Comparison of ENCODE assay signal across 16 mouse cellular contexts in the genomic region with DNA sequence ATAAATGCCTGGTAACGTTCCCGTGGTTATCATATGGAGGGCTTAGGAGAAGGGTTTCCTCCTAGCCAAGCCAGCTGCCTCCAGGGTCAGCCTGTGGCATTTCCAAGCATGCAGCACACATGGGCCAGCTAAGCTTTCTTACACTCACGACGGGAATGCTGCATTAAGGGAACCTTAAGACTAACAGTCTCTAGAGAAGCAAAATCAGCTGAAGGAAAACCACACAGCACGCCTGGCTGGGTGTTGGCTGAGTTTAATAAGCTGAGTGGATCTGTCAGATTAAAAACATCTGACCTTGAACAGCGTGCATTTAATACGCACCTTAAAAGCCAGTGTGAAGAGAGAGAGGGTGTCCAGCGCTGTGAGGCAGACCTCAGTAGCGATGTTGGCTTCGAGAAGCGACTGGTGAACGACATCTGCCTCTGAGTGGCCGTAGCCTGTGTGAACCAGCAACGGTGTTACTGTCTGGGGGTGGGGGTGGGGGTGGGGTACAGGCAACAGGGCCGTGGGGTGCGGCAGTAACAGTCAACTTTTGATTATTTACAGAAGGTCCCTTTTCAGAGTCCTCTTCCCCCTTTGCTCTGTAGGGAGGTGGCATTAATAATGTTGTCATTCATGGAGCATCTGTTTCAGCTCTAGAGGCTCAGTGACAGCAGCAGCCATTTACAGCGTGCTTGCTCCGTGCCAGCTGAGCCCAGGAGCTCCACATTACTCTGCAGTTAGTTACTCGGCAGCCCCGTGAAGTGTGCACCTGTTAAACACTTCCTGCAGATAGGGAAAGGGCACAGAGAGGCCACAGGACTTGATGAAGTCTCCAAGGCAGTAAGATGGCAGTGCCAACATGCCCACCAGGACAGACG.
DNase-seq lines count a peak whose midpoint lies in the region; ATAC-seq lines count a peak whose summit lies in the region.
"Had no signal": no experiment of that assay in that cellular context is flagged by ENCODE, and none has a peak within 500 bp of the region (broad histone marks: within the 10 kb centered on the region; RNA-seq: fewer than 3 reads in every experiment).

No protein-coding gene starts in this region.

- no peaks in the 10 kb centered on the region for H3K27me3 ChIP-seq in heart, embryonic 15.5 days
- no peaks in the 10 kb centered on the region for H3K27me3 ChIP-seq in heart, embryonic 12.5 days (replicated peaks)
- H3K27me3 ChIP-seq in limb, embryonic 13.5 days = peaks cover 12% of the 10 kb centered on the region
- H3K27me3 ChIP-seq: kidney, embryonic 15.5 days had no signal

- H3K36me3 ChIP-seq in heart, embryonic 15.5 days = no peaks in the 10 kb centered on the region
- H3K36me3 ChIP-seq in heart, embryonic 12.5 days = peaks cover 11% of the 10 kb centered on the region
- peaks cover 7% of the 10 kb centered on the region; the same call in 1 of the 2 replicates for H3K36me3 ChIP-seq in limb, embryonic 13.5 days

- peak; percentile 39 for DNase-seq in retina, adult 2 months (ENCODE audit: low read depth, low spot score)
- no peak for DNase-seq in retina, embryonic 14.5 days (ENCODE audit: low spot score)
- no peak for DNase-seq in adrenal gland, adult 2 months
- no peak for DNase-seq in urinary bladder, adult 2 months (ENCODE audit: low spot score)
- no peak for DNase-seq in left cerebral cortex, adult 9 months (ENCODE audit: low spot score in 2 of 2)
- DNase-seq: adrenal gland, postnatal 36 days; B cell, adult 2 months; cerebellum, adult 11-12 months; heart, adult 18-20 months; lung, postnatal 14 days had no signal

- H3K9me3 ChIP-seq in heart, embryonic 15.5 days (replicated peaks) = no peaks in the 10 kb centered on the region
- H3K9me3 ChIP-seq in heart, embryonic 12.5 days (replicated peaks) = no peaks in the 10 kb centered on the region
- H3K9me3 ChIP-seq in limb, embryonic 13.5 days = no peaks in the 10 kb centered on the region
- H3K9me3 ChIP-seq: kidney, embryonic 15.5 days had no signal

- H3K4me2 ChIP-seq in heart, embryonic 15.5 days = peak overlapping the region; percentile 28; the same call in 1 of the 2 replicates
- H3K4me2 ChIP-seq in heart, embryonic 12.5 days = no peak overlapping the region
- H3K4me2 ChIP-seq in limb, embryonic 13.5 days (replicated peaks) = peak overlapping the region; percentile 49
- H3K4me2 ChIP-seq: kidney, embryonic 15.5 days had no signal

- ATAC-seq in heart, embryonic 15.5 days (replicated peaks; ENCODE audit: insufficient number of reproducible peaks, insufficient read depth, low FRiP score, low read depth) = no peak
- no peak for ATAC-seq in heart, embryonic 12.5 days (ENCODE audit: insufficient number of reproducible peaks, low FRiP score)
- ATAC-seq in limb, embryonic 13.5 days (ENCODE audit: low FRiP score, low read depth) = peak; percentile 25; the same call in 1 of the 2 replicates
- ATAC-seq: inflammation-experienced regulatory T-cells, adult 6 months had no signal

- WGBS in heart, embryonic 15.5 days = 46% methylated on average over 21 of the region's 21 CpGs
- WGBS in heart, embryonic 12.5 days = 57% methylated on average over 21 of the region's 21 CpGs
- 16% methylated on average over 21 of the region's 21 CpGs for WGBS in limb, embryonic 13.5 days

- H3K4me1 ChIP-seq in heart, embryonic 15.5 days (replicated peaks) = peaks cover 8% of the 10 kb centered on the region; the same call in 1 of the 2 replicates
- H3K4me1 ChIP-seq in heart, embryonic 12.5 days (replicated peaks) = peaks cover 15% of the 10 kb centered on the region
- peaks cover 15% of the 10 kb centered on the region for H3K4me1 ChIP-seq in limb, embryonic 13.5 days

- H3K4me3 ChIP-seq in heart, embryonic 15.5 days = no peak overlapping the region
- H3K4me3 ChIP-seq in heart, embryonic 12.5 days = no peak overlapping the region
- H3K4me3 ChIP-seq in limb, embryonic 13.5 days = no peak overlapping the region
- H3K4me3 ChIP-seq: kidney, embryonic 15.5 days had no signal

- no peak overlapping the region for H3K9ac ChIP-seq in heart, embryonic 15.5 days
- H3K9ac ChIP-seq in heart, embryonic 12.5 days = no peak overlapping the region
- H3K9ac ChIP-seq in limb, embryonic 13.5 days = 0 out of 2 replicates have a peak overlapping the region, but pooled peaks have one; percentile 19
- H3K9ac ChIP-seq: kidney, embryonic 15.5 days; liver, embryonic 14.5 days had no signal

- no peak overlapping the region for H3K27ac ChIP-seq in heart, embryonic 15.5 days
- no peak overlapping the region for H3K27ac ChIP-seq in heart, embryonic 12.5 days (ENCODE audit: poor library complexity, severe bottlenecking)
- H3K27ac ChIP-seq in limb, embryonic 13.5 days = no peak overlapping the region
- H3K27ac ChIP-seq: kidney, embryonic 15.5 days; liver, embryonic 14.5 days had no signal
